Mouse (Mus musculus): Measurements from ENCODE around the gene Tmem52.
"Not testable (repeated sequence)": the region's sequence is repeated elsewhere in the genome, so short reads cannot be mapped to it uniquely, and the experiment has no call there.

Gene Tmem52

GRCm38 (mm10) chr4:155472716-155473290 lies 3.9 kb downstream of the Tmem52 start:
- no peak for DNase-seq (ENCODE audit: low read depth, low spot score)

GRCm38 (mm10) chr4:155473319-155473718 lies 4.4 kb downstream of the Tmem52 start:
- DNase-seq (ENCODE audit: low read depth, low spot score) = no peak

DNA sequence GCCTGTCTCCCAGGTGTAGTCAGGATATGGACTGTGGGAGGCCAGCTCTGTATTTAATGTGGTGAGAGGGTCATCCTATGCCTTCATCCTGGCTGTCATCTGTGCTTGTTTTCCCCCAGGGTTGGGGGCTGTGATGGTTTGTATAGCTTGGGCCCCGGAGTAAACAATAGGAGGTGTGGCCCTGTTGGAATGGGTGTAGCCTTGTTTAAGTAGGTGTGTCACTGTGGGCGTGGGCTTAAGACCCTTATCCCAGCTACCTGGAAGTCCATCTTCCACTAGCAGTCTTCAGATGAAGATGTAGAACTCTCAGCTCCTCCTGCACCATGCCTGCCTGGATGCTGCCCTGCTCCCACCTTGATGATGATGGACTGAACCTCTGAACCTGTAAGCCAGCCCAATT lies 4.9 kb downstream of the Tmem52 start:
- not testable (repeated sequence) for DNase-seq (ENCODE audit: low read depth, low spot score)

GRCm38 (mm10) chr4:155481381-155482124 lies 12.6 kb downstream of the Tmem52 start:
- DNase-seq (ENCODE audit: low read depth, low spot score) = peak; percentile 58

DNA sequence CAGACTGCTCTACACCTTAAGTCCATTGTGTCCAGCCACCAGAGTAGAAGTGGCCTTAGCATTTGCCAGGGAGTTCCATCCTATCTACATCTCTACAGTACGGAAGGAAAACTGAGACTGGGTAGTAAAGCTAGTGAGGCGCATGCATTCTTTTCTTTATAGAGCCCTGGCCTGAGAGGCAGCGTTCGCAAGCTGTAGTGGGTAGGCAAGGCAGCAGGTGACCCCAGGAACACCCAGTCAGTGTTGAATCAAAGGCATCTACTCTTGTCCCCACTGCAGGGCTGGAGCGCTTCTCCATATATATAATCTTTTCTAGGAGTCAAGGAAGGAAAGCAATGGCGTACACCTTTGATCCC lies 13.2 kb downstream of the Tmem52 start:
- no peak for DNase-seq (ENCODE audit: low read depth, low spot score)

- DNase-seq (ENCODE audit: low read depth, low spot score) = no peak
These were observed 14.0 kb downstream of the Tmem52 start for GRCm38 (mm10) chr4:155482733-155483540.

DNA sequence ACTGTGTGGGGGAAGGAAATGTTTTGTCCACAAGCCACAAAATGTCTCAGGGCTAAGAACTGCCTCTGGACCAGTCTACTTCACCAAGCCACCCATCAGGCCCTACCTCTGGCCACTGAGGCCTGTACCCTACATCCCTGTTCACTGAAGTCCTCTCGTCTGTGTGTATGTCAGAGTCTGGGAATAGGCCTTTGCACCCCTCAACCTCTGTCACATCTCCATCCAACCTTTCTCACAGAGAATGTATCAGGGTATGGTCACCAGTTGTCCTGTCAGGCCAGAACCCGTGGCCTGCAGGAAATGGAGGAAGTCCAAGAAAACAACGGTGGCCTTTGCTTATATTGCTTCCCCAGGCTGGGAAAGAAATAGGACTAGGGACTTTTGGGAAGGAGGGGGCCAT lies 16.6 kb downstream of the Tmem52 start:
- DNase-seq (ENCODE audit: low read depth, low spot score) = no peak

GRCm38 (mm10) chr4:155487746-155488145 lies 18.8 kb downstream of the Tmem52 start:
- DNase-seq (ENCODE audit: low read depth, low spot score) = no peak

- no peak for DNase-seq (ENCODE audit: low read depth, low spot score)
These were observed 19.5 kb downstream of the Tmem52 start for GRCm38 (mm10) chr4:155488232-155489025.

- no peak for DNase-seq (ENCODE audit: low read depth, low spot score)
These were observed 20.4 kb downstream of the Tmem52 start for GRCm38 (mm10) chr4:155489101-155489970.

- DNase-seq (ENCODE audit: low read depth, low spot score) = no peak
These were observed 21.5 kb downstream of the Tmem52 start for GRCm38 (mm10) chr4:155490456-155490855.

- peak; percentile 66 for DNase-seq (ENCODE audit: low read depth, low spot score)
These were observed 22.1 kb downstream of the Tmem52 start, which contains the start of gene Gnb1 for GRCm38 (mm10) chr4:155490990-155491504. Gnb1 (plus strand) TSS chr4:155491361.

- DNase-seq (ENCODE audit: low read depth, low spot score) = no peak
These were observed 22.7 kb downstream of the Tmem52 start for GRCm38 (mm10) chr4:155491529-155492130.

GRCm38 (mm10) chr4:155492131-155492633 lies 23.3 kb downstream of the Tmem52 start:
- no peak for DNase-seq (ENCODE audit: low read depth, low spot score)

DNA sequence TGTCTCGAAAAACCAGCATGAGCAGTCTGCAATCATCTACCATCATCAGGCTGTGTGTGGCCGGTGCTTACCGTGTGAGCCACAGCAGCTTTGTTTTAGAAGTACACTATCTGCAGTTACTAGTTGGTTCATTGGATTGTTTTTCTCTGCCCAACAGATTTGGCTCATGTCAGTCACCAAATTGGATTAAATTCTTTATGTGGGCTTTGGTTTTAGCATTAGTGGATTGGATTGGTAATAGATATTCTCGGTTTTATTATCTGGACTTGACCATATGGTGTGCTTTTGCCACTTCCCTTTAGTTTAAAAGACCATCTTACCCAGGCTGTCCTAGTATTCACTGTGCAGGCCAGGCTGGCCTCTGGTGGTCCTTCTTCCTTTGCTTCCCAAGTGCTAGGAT lies 26.0 kb downstream of the Tmem52 start:
- no peak for DNase-seq (ENCODE audit: low read depth, low spot score)

- no peak for DNase-seq (ENCODE audit: low read depth, low spot score)
These were observed 29.0 kb downstream of the Tmem52 start for GRCm38 (mm10) chr4:155497963-155498362.

DNA sequence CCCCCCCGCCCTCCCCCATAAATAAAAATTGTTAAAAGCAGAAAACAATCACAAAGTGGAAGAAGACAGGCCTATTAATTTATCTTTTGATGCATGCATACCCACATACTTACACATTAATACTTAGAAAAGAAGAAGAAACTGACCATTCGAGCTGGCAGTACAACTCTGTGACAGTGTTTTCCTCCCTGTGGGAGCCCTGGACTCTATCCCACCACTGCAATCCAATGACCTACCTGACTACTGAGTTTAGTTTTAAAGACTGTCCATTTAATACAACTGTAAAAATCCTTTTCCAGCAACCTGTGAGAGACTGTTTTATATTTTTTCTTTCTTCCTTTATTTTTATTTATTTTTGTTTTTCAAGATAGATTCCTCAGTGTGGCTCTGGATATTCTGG lies 32.2 kb downstream of the Tmem52 start:
- no peak for DNase-seq (ENCODE audit: low read depth, low spot score)

DNA sequence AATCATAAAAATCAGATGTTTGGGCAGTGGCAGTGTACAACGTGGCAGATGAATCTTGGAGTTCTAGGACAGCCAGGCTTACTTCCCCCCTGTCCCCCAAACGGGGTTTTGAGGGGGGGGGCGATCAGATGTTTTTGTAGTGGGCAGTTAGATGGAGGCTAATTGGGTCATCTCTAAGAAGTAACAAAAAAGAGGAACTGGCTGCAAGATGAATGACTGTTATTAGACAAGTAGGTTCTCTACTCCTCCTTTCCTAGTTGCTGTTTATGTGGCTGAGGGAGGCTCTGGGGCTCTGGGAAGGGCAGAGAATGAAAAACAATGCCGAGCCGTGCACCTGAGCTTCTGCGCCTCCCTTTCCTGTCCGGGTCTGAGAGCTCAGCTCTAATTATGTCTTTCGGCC lies 36.2 kb downstream of the Tmem52 start:
- DNase-seq (ENCODE audit: low read depth, low spot score) = no peak

GRCm38 (mm10) chr4:155505671-155506295 lies 36.9 kb downstream of the Tmem52 start:
- DNase-seq (ENCODE audit: low read depth, low spot score) = no peak

All from WW6 (cell line).